Mouse (Mus musculus): ENCODE results near the gene Duox2. TPM values are rescaled to one million over a fixed set of nuclear protein-coding genes. Genes with fewer than 3 reads are reported as not detected.
A peak's percentile ranks its signal among the peaks of the same experiment; 100 is the strongest.
"Not testable (repeated sequence)": the region's sequence is repeated elsewhere in the genome, so short reads cannot be mapped to it uniquely, and the experiment has no call there.

Gene Duox2
- not detected in 3 replicates for total RNA-seq (2017)

- no peak for ATAC-seq (replicated peaks; ENCODE audit: insufficient number of reproducible peaks, low FRiP score, low TSS enrichment, poor library complexity, severe bottlenecking)
These were observed at the start of gene Duox2 for GRCm38 (mm10) chr2:122298096-122298499. TSS of gene Duox2 (minus strand) at chr2:122298449.

- ATAC-seq (replicated peaks; ENCODE audit: insufficient number of reproducible peaks, low FRiP score, low TSS enrichment, poor library complexity, severe bottlenecking) = no peak
These were observed 49.0 kb upstream of the Duox2 start for GRCm38 (mm10) chr2:122347257-122347656.

- not testable (repeated sequence) for ATAC-seq (replicated peaks; ENCODE audit: insufficient number of reproducible peaks, low FRiP score, low TSS enrichment, poor library complexity, severe bottlenecking)
These were observed 47.9 kb upstream of the Duox2 start for GRCm38 (mm10) chr2:122346164-122346563.

GRCm38 (mm10) chr2:122345106-122345893, 47.1 kb upstream of the Duox2 start:
- ATAC-seq (replicated peaks; ENCODE audit: insufficient number of reproducible peaks, low FRiP score, low TSS enrichment, poor library complexity, severe bottlenecking) = no peak

GRCm38 (mm10) chr2:122337291-122337690, 39.0 kb upstream of the Duox2 start:
- ATAC-seq (replicated peaks; ENCODE audit: insufficient number of reproducible peaks, low FRiP score, low TSS enrichment, poor library complexity, severe bottlenecking) = no peak

- ATAC-seq (replicated peaks; ENCODE audit: insufficient number of reproducible peaks, low FRiP score, low TSS enrichment, poor library complexity, severe bottlenecking) = no peak
These were observed 35.9 kb upstream of the Duox2 start for GRCm38 (mm10) chr2:122334170-122334569.

GRCm38 (mm10) chr2:122332222-122332621, 34.0 kb upstream of the Duox2 start:
- no peak for ATAC-seq (replicated peaks; ENCODE audit: insufficient number of reproducible peaks, low FRiP score, low TSS enrichment, poor library complexity, severe bottlenecking)

- ATAC-seq (replicated peaks; ENCODE audit: insufficient number of reproducible peaks, low FRiP score, low TSS enrichment, poor library complexity, severe bottlenecking) = not testable (repeated sequence)
These were observed 32.1 kb upstream of the Duox2 start for GRCm38 (mm10) chr2:122330317-122330716.

- no peak for ATAC-seq (replicated peaks; ENCODE audit: insufficient number of reproducible peaks, low FRiP score, low TSS enrichment, poor library complexity, severe bottlenecking)
These were observed 29.7 kb upstream of the Duox2 start for GRCm38 (mm10) chr2:122327986-122328385.

- no peak for ATAC-seq (replicated peaks; ENCODE audit: insufficient number of reproducible peaks, low FRiP score, low TSS enrichment, poor library complexity, severe bottlenecking)
These were observed 27.1 kb upstream of the Duox2 start for GRCm38 (mm10) chr2:122325361-122325760.

GRCm38 (mm10) chr2:122324586-122324985, 26.3 kb upstream of the Duox2 start:
- no peak for ATAC-seq (replicated peaks; ENCODE audit: insufficient number of reproducible peaks, low FRiP score, low TSS enrichment, poor library complexity, severe bottlenecking)

- no peak for ATAC-seq (replicated peaks; ENCODE audit: insufficient number of reproducible peaks, low FRiP score, low TSS enrichment, poor library complexity, severe bottlenecking)
These were observed 25.7 kb upstream of the Duox2 start for GRCm38 (mm10) chr2:122323960-122324359.

GRCm38 (mm10) chr2:122317384-122317783, 19.1 kb upstream of the Duox2 start:
- no peak for ATAC-seq (replicated peaks; ENCODE audit: insufficient number of reproducible peaks, low FRiP score, low TSS enrichment, poor library complexity, severe bottlenecking)

- no peak for ATAC-seq (replicated peaks; ENCODE audit: insufficient number of reproducible peaks, low FRiP score, low TSS enrichment, poor library complexity, severe bottlenecking)
These were observed 17.1 kb upstream of the Duox2 start, which contains the start of gene Duox1 for GRCm38 (mm10) chr2:122315372-122315771. TSS of gene Duox1 (plus strand) at chr2:122315672.

- ATAC-seq (replicated peaks; ENCODE audit: insufficient number of reproducible peaks, low FRiP score, low TSS enrichment, poor library complexity, severe bottlenecking) = 0 out of 2 replicates have a peak, but pooled peaks have one; percentile 23
These were observed 15.3 kb upstream of the Duox2 start, which contains the start of gene Duoxa1 for GRCm38 (mm10) chr2:122313536-122313935. TSS of gene Duoxa1 (minus strand) at chr2:122313730.

- peak; percentile 46 for ATAC-seq (replicated peaks; ENCODE audit: insufficient number of reproducible peaks, low FRiP score, low TSS enrichment, poor library complexity, severe bottlenecking)
These were observed 14.6 kb upstream of the Duox2 start for GRCm38 (mm10) chr2:122312722-122313417.

GRCm38 (mm10) chr2:122311561-122311960, 13.3 kb upstream of the Duox2 start:
- no peak for ATAC-seq (replicated peaks; ENCODE audit: insufficient number of reproducible peaks, low FRiP score, low TSS enrichment, poor library complexity, severe bottlenecking)

- ATAC-seq (replicated peaks; ENCODE audit: insufficient number of reproducible peaks, low FRiP score, low TSS enrichment, poor library complexity, severe bottlenecking) = no peak
These were observed 11.4 kb upstream of the Duox2 start for GRCm38 (mm10) chr2:122309647-122310046.

- ATAC-seq (replicated peaks; ENCODE audit: insufficient number of reproducible peaks, low FRiP score, low TSS enrichment, poor library complexity, severe bottlenecking) = no peak
These were observed 7.9 kb upstream of the Duox2 start for GRCm38 (mm10) chr2:122306184-122306583.

All from monocyte, adult 5-6 weeks (primary cell).